Mouse (Mus musculus) cortical plate, adult 2 months (tissue): Measurements from ENCODE around the gene Fgb. TPM values are rescaled to one million over a fixed set of nuclear protein-coding genes. Genes with fewer than 3 reads are reported as not detected.

ENCODE experiments used
- H3K27ac ChIP-seq: fragments of 200-500 bp; 2 replicates; pipeline ENCODE4 v1.5.1; 2012; ENCODE audit warnings: low read length, control low read depth, inconsistent platforms; ENCODE audit not compliant: insufficient read depth
- H3K4me1 ChIP-seq: fragments of 200-500 bp; 2 replicates; pipeline ENCODE4 v1.6.1; 2011; ENCODE audit warnings: low read length; ENCODE audit not compliant: control insufficient read depth, insufficient read depth
- H3K4me3 ChIP-seq: fragments of 200-500 bp; 2 replicates; pipeline ENCODE4 v1.5.1; 2011; ENCODE audit warnings: mild to moderate bottlenecking, low read length, control low read depth; ENCODE audit not compliant: insufficient read depth
- CTCF ChIP-seq: fragments of 200-500 bp; IDR thresholded peaks from 2 replicates; pipeline ENCODE4 v1.5.1; 2011; ENCODE audit warnings: mild to moderate bottlenecking, control low read depth, low read length; ENCODE audit not compliant: insufficient read depth; ENCODE audit errors: extremely low read depth
- POLR2A ChIP-seq: fragments of 200-500 bp; IDR thresholded peaks from 2 replicates; pipeline ENCODE4 v1.6.1; 2011; ENCODE audit warnings: mild to moderate bottlenecking, low read length, control low read depth; ENCODE audit not compliant: insufficient read depth; ENCODE audit errors: extremely low read depth
- polyA plus RNA-seq: library from polyadenylated mRNA; depleted of rRNA; stranded (reverse); fragments of >200 nt; gene quantifications from 2 replicates; pipeline ENCODE4 v1.2.3, GENCODE M21; 2012

The Fgb gene
- polyA plus RNA-seq, 1 experiment, result not detected

DNA sequence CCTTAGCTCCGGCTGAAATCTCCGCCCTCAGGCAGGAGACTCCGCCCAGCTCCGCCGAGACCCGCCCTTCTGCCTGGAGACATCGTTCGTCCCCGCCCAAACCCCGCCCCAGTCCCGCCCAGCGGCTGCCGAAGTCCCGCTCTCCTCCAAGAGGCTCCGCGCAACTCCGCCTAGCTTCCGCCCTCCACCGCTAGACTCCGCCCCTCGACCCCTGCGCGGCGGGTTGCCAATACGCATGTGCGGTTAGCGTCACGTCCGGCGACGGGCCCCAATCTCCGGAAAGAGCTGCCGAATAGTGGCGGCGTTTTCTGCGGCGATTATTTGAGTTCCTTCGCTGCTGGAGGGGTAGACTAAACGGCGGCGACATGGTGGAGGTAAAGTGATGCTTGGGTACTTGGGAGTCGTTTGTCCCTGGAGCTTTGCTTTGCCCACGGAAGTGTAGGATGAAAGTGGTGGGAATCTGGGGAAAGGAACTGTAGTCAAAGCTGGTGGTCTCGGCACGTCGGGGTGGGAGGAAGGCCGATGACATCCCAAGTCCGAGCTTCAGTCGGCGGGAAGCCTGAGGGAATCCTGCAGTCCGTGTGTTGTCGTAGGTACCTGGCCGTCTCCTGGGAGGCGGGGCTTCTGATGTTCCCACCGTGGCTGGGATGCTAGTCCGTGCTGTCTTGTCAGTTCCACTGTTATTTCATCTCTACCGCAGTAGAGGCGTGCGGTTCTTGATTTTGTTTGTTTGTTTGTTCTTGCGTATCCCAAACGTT lies 5.8 kb upstream of the Fgb start, which contains the start of gene Plrg1:
Gene Plrg1, plus strand, starts transcription at position 242 of the 758 bp plus-strand sequence.
- H3K4me3 ChIP-seq, result peak within 1 kb of the TSS; percentile 73
- H3K4me1 ChIP-seq, result no peaks in the 10 kb centered on the region
- 0 out of 2 replicates have a peak within 1 kb of the TSS, but pooled peaks have one; percentile 8 for H3K27ac ChIP-seq
- TF ChIP-seq CTCF (no peak), POLR2A (peak; percentile 78)

DNA sequence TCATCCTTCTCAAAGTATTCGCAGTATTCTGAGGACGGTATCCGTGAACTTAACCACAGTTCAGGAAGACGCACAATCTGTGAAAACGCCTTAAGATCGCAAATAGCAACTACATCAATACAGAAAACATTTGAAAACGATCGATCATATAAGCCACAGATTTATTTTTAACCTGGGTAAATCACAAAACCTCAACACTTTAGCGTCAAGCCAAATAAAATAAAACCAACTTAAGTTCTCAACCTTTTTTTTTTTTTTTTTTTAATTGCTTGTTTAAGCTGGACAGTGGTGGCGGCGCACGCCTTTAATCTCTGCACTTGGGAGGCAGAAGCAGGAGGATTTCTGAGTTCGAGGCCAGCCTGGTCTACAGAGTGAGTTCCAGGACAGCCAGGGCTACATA lies 5.1 kb upstream of the Fgb start:
- H3K4me1 ChIP-seq, result no peaks in the 10 kb centered on the region

DNA sequence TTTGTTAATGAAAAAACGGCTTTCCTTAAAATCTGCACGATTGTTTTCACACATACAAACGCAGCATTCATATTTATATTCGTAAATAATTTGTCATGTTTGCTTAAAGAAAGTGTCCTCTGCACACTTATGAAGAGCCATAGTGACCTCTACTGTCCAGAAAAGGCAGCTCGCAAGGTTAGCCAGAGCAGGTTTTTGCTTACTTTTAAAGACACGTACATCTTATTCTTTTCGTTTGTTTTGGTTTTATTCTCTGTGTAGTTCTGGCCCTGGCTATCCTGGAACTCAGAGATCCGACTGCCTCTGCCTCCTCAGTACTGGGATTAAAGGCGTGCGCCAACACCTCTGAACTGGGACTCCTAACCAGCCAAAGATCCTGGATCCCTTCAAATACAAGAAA lies 4.1 kb upstream of the Fgb start:
- TF ChIP-seq POLR2A, result no peak
- peak; percentile 67 for TF ChIP-seq CTCF
- Histone ChIP-seq H3K4me1 (no peaks in the 10 kb centered on the region), H3K27ac (no peak overlapping the region), H3K4me3 (no peak overlapping the region)

More for the DNA sequence above, 5.1 kb upstream of the Fgb start:
- H3K4me3 ChIP-seq, result peak overlapping the region; percentile 73
- TF ChIP-seq POLR2A, result no peak
- TF ChIP-seq CTCF, result no peak
- H3K27ac ChIP-seq, result no peak overlapping the region

DNA sequence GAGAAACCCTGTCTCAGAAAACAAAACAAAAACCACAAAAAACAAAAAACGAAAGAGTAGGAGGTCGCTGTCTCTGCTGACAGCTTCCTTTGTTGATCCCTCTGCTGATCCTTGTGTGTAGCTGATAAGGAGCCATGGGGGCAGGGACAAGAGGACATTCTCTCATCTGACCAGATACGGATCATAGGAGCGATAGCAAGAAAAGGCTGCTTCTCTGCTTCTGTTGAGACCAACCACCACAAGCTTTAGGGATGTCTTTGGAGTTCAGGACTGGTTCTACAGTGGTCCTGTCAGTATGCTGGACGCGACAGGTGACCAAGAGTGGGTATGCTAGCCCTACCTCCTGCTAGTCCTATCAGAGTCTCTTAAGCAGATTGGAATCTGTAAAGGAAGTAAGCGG lies 3.5 kb upstream of the Fgb start:
- H3K4me3 ChIP-seq, result no peak overlapping the region
- no peak for TF ChIP-seq POLR2A
- no peak for TF ChIP-seq CTCF
- no peak overlapping the region for H3K27ac ChIP-seq
- H3K4me1 ChIP-seq, result no peaks in the 10 kb centered on the region

DNA sequence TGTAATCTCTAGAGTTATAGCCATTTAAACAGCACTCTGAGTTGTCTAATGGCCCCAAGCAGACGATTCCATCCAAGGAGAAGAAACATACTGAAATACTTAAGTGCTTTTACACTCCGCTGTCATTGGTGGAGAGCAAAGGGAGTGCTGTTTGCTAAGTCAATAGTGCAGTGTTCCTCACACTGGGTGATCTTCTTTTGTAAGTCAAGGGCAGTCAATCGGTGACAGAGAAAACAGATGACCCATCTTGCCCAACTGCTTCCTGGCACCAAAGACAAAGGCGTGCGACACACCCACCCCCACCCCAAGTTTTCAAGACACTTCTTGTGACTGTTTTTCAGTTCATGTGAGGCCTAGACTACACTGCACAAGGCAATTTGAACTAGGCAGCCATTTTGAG lies 2.4 kb upstream of the Fgb start:
- Histone ChIP-seq H3K27ac (no peak overlapping the region), H3K4me3 (no peak overlapping the region), H3K4me1 (no peaks in the 10 kb centered on the region)
- TF ChIP-seq CTCF, result no peak
- TF ChIP-seq POLR2A, result no peak

DNA sequence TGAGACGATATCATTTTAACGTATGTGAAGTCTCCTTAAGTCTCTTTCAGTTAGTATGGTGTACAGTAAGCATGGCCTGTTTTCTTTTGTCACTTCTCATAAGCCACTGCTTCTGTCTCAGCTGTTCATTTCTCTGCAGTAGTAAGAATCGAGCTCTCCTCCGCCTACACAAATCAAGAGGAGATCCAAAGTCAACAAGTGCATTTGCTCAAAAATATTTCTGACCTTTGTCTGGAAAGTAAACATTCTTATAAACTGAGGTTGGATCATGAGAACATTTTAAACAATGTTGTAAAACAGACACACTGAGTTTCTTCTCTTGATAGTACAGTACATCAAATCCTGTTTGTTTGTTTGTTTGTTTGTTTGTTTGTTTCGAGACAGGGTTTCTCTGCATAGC lies 998 bp upstream of the Fgb start:
- no peak for TF ChIP-seq POLR2A
- no peak for TF ChIP-seq CTCF
- no peaks in the 10 kb centered on the region for H3K4me1 ChIP-seq
- no peak overlapping the region for H3K4me3 ChIP-seq
- H3K27ac ChIP-seq, result no peak overlapping the region

DNA sequence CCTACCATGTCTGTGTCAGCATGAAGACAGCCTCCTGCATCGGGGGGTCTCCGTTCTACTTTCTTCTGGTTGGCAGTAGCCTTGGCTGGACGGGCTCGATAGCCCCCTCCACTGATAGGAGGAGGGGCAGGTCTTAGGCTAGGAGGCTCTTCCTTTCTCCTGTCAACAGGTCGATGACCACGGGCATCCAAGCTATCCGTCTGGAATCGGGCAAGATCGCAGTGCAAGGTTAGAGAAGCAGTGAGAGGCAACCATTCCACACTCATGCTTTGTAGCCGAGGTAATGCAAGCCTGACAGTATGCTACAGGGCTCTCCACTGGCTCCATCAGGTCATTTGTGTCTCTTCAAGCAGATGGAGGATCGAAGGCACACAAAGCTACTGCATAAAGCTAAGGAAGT lies 3.0 kb downstream of the Fgb start:
- H3K4me1 ChIP-seq, result no peaks in the 10 kb centered on the region
- no peak overlapping the region for H3K27ac ChIP-seq
- H3K4me3 ChIP-seq, result no peak overlapping the region
- TF ChIP-seq CTCF (no peak), POLR2A (no peak)

DNA sequence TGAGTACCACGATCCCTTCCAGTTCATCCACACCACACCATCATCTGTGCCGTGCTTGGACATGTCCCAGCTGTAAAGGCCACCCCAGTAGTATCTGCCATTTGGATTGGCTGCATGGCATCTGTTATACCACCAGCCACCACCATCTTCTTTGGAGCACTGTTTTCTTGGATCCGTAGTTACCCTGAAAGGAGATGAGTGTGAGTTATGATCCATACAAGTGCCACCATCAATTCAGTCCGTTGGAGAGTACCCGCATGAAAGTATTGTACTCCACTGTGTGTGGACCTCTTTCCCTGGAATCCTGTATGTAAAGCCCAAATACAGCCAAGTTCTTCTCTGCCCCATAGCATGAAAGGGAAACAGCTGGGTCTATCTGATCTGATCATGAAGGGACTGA lies 7.2 kb downstream of the Fgb start:
- no peak for TF ChIP-seq POLR2A
- TF ChIP-seq CTCF, result no peak
- H3K27ac ChIP-seq, result no peak overlapping the region
- H3K4me3 ChIP-seq, result no peak overlapping the region
- H3K4me1 ChIP-seq, result no peaks in the 10 kb centered on the region

DNA sequence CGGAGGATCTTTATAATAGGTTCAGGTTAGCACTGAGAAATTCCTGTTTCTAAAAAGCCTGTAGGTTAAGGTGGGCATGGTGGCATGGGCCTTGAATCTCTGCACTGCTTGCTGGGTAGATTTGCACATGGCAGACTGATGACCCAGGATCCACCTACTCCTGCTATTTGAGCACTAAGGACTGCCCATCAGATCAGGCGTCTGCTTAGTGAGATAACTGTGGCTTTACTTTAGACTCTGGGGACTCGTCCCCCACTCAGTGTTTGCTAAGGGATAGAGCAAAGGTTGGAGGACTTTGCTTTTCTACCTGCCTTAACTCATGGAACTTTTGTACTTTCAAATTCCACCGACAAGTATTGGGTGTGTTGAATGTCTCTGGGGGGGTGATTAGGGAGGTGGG lies 10.0 kb downstream of the Fgb start:
- H3K27ac ChIP-seq, result no peak overlapping the region
- H3K4me3 ChIP-seq, result no peak overlapping the region
- TF ChIP-seq CTCF (no peak), POLR2A (no peak)
- H3K4me1 ChIP-seq, result no peaks in the 10 kb centered on the region

DNA sequence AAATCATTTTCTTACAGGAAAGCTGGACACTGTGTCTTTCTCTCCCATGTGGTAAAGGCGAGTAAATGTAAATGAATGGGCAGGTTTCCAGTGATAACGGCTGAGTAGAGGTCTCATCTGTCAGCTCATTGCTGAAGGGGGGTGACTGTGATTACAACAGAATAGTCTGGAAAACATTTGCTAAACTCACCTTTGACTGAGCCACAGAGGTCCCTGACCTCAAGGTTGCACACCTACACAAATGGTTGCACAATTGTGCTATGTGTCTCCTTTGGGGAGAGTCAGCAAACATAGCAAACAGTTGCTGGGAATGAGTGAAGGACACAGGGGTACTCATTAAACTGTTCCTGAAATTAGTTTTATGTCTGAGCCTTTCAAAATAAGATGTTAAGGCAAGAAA lies 10.8 kb downstream of the Fgb start:
- Histone ChIP-seq H3K27ac (no peak overlapping the region), H3K4me1 (no peaks in the 10 kb centered on the region), H3K4me3 (no peak overlapping the region)
- TF ChIP-seq CTCF, result no peak
- no peak for TF ChIP-seq POLR2A
